Mouse (Mus musculus) G1E (cell line): ENCODE measurements around the gene Eif3b.

ENCODE experiments used
- CTCF ChIP-seq: IDR thresholded peaks from 2 replicates; pipeline ENCODE4 v1.5.1; 2012; ENCODE audit warnings: low read depth, low read length, inconsistent platforms, mixed read lengths
- GATA1 ChIP-seq: IDR thresholded peaks from 2 replicates; pipeline ENCODE4 v1.6.1; 2012; ENCODE audit warnings: borderline replicate concordance, low read length, inconsistent platforms, mixed read lengths
- GATA2 ChIP-seq: IDR thresholded peaks from 2 replicates; pipeline ENCODE4 v1.6.1; 2012; ENCODE audit warnings: low read depth, low read length, inconsistent platforms, borderline replicate concordance
- POLR2AphosphoS5 ChIP-seq: IDR thresholded peaks from 2 replicates; pipeline ENCODE4 v1.6.1; 2012; ENCODE audit warnings: low read depth, low read length, inconsistent platforms; ENCODE audit not compliant: insufficient replicate concordance
- TAL1 ChIP-seq: conservative IDR thresholded peaks from 2 replicates; pipeline ENCODE4 v1.6.1; 2012; ENCODE audit warnings: low read depth, low read length, inconsistent platforms, mixed read lengths

GRCm38 (mm10) chr5:140381156-140381555 is 38.0 kb upstream of the Eif3b start:
- no peak for TF ChIP-seq CTCF
- TF ChIP-seq TAL1: no peak
- no peak for TF ChIP-seq POLR2AphosphoS5
- no peak for TF ChIP-seq GATA1
- no peak for TF ChIP-seq GATA2
